Mouse (Mus musculus) midbrain, embryonic 12.5 days (tissue): ENCODE measurements around the gene Dtx3l. TPM values are rescaled to one million over a fixed set of nuclear protein-coding genes. Genes with fewer than 3 reads are reported as not detected.

ENCODE experiments used
- ATAC-seq: fragments of 200-750 bp; cut with Nextera tagmentation; 2 replicates; pipeline ENCODE4 v1.8.0; 2017; ENCODE audit warnings: low read depth, moderate TSS enrichment, moderate library complexity; ENCODE audit not compliant: low FRiP score
- H3K27ac ChIP-seq: fragments of 300-500 bp; sonication (generic); replicated peaks from 2 replicates; pipeline ENCODE4 v1.5.1; 2016; ENCODE audit warnings: mild to moderate bottlenecking
- H3K27me3 ChIP-seq: fragments of 300-500 bp; sonication (generic); 2 replicates; pipeline ENCODE4 v1.6.1; 2016; ENCODE audit warnings: mild to moderate bottlenecking
- H3K36me3 ChIP-seq: fragments of 300-500 bp; sonication (generic); 2 replicates; pipeline ENCODE4 v1.6.1; 2016
- H3K4me1 ChIP-seq: fragments of 300-500 bp; sonication (generic); 2 replicates; pipeline ENCODE4 v1.6.1; 2016
- H3K4me2 ChIP-seq: fragments of 300-500 bp; sonication (generic); replicated peaks from 2 replicates; pipeline ENCODE4 v1.6.1; 2016; ENCODE audit warnings: mild to moderate bottlenecking, moderate library complexity
- H3K4me3 ChIP-seq: fragments of 300-500 bp; sonication (generic); 2 replicates; pipeline ENCODE4 v1.5.1; 2016; ENCODE audit warnings: mild to moderate bottlenecking
- H3K9ac ChIP-seq: fragments of 300-500 bp; sonication (generic); replicated peaks from 2 replicates; pipeline ENCODE4 v1.6.1; 2016; ENCODE audit warnings: mild to moderate bottlenecking, moderate library complexity
- H3K9me3 ChIP-seq: fragments of 300-500 bp; sonication (generic); 2 replicates; pipeline ENCODE4 v1.6.1; 2016; ENCODE audit warnings: mild to moderate bottlenecking
- WGBS: fragments of 180-500 bp; shearing (Covaris S2); methylation state at CpG from one replicate; pipeline ENCODE4 v1.1.7; 2016; 5-methylcytosine and 5-hydroxymethylcytosine counted together
- polyA plus RNA-seq: library from polyadenylated mRNA; unstranded; fragments of >200 nt; fragmentation: Nextera tagmentation; extraction: Ambion mirVana; gene quantifications from 2 replicates; pipeline ENCODE4 v1.2.1, GENCODE M21; 2016

Dtx3l gene
- polyA plus RNA-seq, 1 experiment from 2014 or later: 2.3 TPM

DNA sequence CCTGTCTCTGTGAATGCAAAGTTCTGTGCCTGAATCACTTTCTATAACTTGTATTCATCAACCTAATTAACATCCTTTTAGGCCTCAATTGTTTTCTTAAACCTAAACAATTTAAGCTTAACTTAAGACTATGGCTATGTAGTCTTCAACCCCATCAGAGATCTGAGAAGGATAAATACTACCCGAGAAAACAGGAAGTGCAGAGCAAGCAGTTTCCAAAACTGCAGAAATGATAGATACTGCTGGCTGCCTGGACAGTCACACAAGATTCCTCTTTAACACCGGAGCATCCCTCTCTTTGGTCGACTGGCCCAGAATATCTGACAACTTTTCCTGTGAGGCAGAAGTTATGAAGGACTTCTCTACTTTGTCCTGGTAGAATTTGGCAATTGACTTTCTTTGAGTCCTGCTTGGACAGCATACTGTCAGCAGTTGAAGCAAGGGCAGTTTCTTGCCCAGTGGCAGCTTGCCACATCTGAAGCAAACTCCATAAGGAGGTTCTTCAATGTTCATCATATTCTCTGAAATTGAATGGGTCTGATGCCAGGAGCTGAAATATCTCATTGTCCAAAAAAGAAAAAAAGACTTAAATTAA, 16.6 kb downstream of the Dtx3l start:
- WGBS: 78% methylated on average over 3 of the region's 3 CpGs
- no peak overlapping the region for H3K4me3 ChIP-seq
- no peaks in the 10 kb centered on the region for H3K9me3 ChIP-seq
- H3K9ac ChIP-seq: no peak overlapping the region
- no peak for ATAC-seq
- H3K27me3 ChIP-seq: no peaks in the 10 kb centered on the region
- H3K4me1 ChIP-seq: no peaks in the 10 kb centered on the region
- no peaks in the 10 kb centered on the region for H3K36me3 ChIP-seq
- H3K27ac ChIP-seq: no peak overlapping the region
- H3K4me2 ChIP-seq: no peak overlapping the region

DNA sequence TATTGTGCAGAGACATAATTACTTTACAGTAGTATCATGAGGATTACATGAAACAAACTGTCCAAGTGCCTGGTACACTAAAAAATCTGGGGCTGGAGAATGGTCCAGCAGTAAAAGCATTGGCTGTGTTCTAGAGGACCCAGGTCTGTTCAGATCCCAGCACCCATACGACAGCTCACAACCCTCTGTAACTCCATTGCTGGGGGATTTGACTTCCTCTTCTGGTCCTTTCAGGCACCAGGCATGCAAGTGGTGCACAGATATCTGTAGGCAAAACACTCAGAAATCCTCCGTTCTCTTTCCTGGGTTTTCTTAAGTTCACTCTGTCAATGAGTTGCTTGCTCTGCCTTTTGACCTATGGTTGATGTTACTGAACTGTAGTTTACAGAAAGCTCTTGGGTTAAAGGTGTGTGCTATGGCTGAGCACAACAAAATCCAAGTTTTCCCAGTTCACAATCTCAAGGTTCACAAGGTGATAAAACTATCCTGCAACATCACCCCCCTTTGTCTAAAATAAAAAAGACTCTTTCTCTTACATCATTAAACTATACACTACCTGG, 17.2 kb downstream of the Dtx3l start:
- H3K4me2 ChIP-seq: no peak overlapping the region
- no peak overlapping the region for H3K27ac ChIP-seq
- no peak overlapping the region for H3K4me3 ChIP-seq
- WGBS: 87% methylated on average over 2 of the region's 2 CpGs
- H3K9ac ChIP-seq: no peak overlapping the region
- no peaks in the 10 kb centered on the region for H3K9me3 ChIP-seq
- H3K27me3 ChIP-seq: no peaks in the 10 kb centered on the region
- no peak for ATAC-seq
- no peaks in the 10 kb centered on the region for H3K36me3 ChIP-seq
- H3K4me1 ChIP-seq: no peaks in the 10 kb centered on the region

DNA sequence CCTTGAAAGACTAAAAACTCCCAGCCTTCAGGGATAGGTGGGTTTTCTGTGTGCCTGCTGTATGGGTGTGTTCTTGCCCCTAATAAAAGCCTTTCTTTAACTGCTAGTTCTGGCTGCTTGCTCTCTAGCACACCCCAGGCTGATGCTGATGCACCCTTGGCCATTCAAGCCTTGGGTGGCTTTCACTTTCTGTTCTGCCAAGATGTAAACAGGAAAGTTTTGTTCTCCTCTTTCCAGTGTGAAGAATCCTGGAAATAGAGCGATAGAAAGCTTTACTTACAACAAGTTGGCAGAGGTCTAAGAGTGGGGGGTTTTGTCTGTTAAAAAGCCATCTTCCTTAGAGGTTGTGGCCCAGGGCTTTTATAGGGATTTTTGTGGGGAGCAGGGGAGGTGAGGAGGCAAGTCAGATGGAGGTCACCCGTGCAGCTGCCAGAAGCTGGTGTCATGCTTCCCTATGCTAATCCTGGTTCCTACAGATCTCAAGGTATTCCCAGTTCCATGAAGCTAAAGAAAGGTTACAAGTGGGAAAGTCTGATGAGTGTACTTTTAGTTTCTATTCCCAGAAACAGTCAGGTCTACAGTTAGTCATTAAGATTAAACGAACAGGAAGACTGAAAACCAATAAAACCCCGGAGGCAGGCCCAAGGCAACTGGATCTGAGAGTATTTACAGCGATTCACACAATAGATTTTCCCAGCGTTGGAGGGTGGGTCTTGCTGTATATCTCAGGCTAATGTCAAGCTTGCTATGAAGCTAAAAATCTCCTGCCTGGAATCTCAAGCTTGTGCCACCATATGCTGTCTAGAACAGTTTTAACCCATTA, 20.0 kb downstream of the Dtx3l start:
- no peaks in the 10 kb centered on the region for H3K36me3 ChIP-seq
- 87% methylated on average over 6 of the region's 6 CpGs for WGBS
- no peaks in the 10 kb centered on the region for H3K9me3 ChIP-seq
- H3K27ac ChIP-seq: no peak overlapping the region
- ATAC-seq: no peak
- H3K4me2 ChIP-seq: no peak overlapping the region
- H3K4me1 ChIP-seq: no peaks in the 10 kb centered on the region
- no peak overlapping the region for H3K9ac ChIP-seq
- no peak overlapping the region for H3K4me3 ChIP-seq
- H3K27me3 ChIP-seq: no peaks in the 10 kb centered on the region

DNA sequence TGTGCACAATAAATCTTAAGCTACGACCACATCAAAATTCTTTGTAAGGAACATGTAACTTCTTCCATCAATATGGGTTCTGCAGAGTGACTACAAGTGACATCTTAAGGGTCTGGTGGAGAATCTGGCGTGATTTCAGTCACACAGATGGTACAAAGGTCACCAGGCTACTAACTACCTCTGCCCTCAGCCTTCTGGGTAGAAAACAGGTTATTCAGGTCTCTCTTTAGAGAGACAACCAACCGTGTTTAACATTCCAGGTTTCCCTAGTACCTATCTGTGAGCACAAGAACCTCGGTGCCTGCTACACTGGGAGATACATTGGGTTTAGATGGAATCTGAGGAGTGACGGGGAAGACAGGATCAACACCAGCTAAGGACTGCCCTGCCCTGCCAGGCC, 24.6 kb downstream of the Dtx3l start:
- Histone ChIP-seq H3K27me3 (no peaks in the 10 kb centered on the region), H3K9ac (no peak overlapping the region), H3K4me3 (no peak overlapping the region), H3K4me2 (no peak overlapping the region), H3K36me3 (no peaks in the 10 kb centered on the region), H3K4me1 (no peaks in the 10 kb centered on the region), H3K27ac (no peak overlapping the region), H3K9me3 (0 out of 2 replicates have a peak, but pooled peaks cover 5% of the 10 kb centered on the region)
- WGBS: 69% methylated on average over 5 of the region's 5 CpGs
- ATAC-seq: no peak

DNA sequence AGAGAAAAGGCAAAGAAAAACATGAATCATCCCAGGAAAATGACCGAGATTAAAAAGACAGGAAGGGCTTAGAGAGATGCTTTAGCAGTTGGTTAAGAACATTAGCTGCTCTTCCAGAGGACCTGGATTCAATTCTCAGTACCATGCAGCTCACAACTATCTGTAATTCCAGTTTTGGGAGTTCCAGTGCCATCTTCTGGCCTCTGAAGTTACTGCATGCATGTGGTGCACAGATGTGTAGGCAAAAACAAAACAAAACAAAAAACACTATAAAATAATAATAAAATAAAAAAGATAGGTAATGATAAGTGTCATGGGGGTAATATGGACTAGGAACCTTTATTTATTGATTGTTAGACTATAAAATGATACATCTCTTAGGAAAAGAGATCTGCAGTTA, 25.4 kb downstream of the Dtx3l start:
- H3K9me3 ChIP-seq: 0 out of 2 replicates have a peak, but pooled peaks cover 5% of the 10 kb centered on the region
- no peaks in the 10 kb centered on the region for H3K27me3 ChIP-seq
- H3K4me2 ChIP-seq: no peak overlapping the region
- H3K4me1 ChIP-seq: no peaks in the 10 kb centered on the region
- no peaks in the 10 kb centered on the region for H3K36me3 ChIP-seq
- WGBS: 69% methylated on average over 1 of the region's 1 CpGs
- H3K4me3 ChIP-seq: no peak overlapping the region
- ATAC-seq: no peak
- no peak overlapping the region for H3K9ac ChIP-seq
- H3K27ac ChIP-seq: no peak overlapping the region

DNA sequence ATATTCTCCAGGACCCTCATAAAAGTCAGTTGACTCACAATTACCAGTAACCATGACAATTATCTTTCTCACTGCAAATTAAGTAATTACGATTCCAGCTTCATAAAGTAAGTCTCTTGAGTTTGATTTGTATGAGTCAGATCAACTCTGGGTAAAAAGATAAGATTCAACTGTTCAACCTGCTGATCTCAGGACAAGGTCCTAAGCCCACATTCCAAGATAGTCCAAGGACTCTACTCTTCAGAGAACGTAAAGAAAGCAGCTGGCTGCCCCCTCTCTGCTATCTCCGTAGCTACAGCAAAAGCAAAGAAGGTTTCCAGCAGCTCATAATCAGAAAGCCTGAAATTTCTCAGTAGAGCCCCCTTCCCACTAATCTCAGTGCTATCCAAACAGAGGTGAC, 27.5 kb downstream of the Dtx3l start:
- Histone ChIP-seq H3K4me3 (no peak overlapping the region), H3K9me3 (0 out of 2 replicates have a peak, but pooled peaks cover 5% of the 10 kb centered on the region), H3K27me3 (no peaks in the 10 kb centered on the region), H3K27ac (no peak overlapping the region), H3K9ac (no peak overlapping the region), H3K4me2 (no peak overlapping the region), H3K36me3 (no peaks in the 10 kb centered on the region), H3K4me1 (no peaks in the 10 kb centered on the region)
- no peak for ATAC-seq
- 76% methylated on average over 3 of the region's 3 CpGs for WGBS

DNA sequence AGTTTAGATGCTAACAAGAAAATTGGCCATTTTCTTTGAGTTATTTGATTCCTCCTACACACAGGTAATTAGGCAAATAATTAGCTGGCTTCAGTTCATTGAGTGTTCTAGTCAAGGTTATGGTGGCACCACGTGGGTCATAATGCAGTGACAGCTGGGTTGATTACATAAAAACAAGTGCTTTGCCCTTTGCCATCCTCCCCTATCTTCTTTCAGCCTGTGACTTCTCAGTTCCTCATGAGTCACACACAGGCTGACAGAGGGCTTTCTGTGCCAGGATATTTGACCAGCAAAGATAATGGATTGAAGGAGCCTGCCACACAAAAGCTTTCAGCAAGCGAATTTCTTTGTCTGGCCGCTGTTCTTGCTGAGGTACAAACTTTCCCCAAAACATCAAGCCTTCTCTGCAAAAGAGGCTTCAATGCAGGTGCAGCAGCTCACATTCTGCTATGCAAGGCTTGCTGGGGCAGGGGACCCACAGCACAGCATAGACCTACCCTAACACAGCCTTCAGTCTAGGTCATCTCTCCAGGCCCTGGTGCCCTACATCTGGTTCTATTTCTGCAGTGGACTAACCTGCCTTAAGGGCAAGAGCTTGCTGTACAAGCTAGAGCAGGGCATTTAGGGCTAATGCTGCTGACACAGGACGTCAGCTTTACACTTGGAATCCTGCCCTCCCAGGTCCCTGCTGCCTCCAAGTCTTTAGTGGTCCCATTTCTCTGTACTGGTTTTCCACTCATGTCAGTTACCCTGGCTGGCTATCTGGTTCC, 31.3 kb downstream of the Dtx3l start:
- Histone ChIP-seq H3K36me3 (no peaks in the 10 kb centered on the region), H3K27ac (no peak overlapping the region), H3K4me1 (no peaks in the 10 kb centered on the region), H3K9me3 (0 out of 2 replicates have a peak, but pooled peaks cover 3% of the 10 kb centered on the region), H3K4me3 (no peak overlapping the region), H3K9ac (no peak overlapping the region), H3K4me2 (no peak overlapping the region), H3K27me3 (no peaks in the 10 kb centered on the region)
- ATAC-seq: no peak
- 74% methylated on average over 4 of the region's 4 CpGs for WGBS

DNA sequence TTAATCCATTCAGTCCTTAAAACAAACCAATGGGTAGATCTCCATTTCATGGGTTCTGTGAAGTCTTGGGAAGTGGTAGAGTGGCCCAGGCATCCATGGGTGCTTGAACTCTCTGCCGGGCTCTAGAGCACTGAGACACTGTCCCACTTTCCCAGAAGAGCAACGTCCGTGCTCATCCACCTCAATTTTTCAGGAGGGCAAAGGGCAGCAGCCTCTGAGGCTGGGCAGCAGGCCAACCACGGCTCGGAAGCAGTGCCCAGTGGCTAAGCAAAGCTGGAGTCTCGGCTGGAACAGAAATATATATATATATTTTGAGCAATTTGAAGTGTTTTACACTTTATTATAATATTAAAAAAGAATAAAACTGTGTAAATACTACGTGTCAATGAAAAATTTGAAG, 32.1 kb downstream of the Dtx3l start:
- no peaks in the 10 kb centered on the region for H3K27me3 ChIP-seq

DNA sequence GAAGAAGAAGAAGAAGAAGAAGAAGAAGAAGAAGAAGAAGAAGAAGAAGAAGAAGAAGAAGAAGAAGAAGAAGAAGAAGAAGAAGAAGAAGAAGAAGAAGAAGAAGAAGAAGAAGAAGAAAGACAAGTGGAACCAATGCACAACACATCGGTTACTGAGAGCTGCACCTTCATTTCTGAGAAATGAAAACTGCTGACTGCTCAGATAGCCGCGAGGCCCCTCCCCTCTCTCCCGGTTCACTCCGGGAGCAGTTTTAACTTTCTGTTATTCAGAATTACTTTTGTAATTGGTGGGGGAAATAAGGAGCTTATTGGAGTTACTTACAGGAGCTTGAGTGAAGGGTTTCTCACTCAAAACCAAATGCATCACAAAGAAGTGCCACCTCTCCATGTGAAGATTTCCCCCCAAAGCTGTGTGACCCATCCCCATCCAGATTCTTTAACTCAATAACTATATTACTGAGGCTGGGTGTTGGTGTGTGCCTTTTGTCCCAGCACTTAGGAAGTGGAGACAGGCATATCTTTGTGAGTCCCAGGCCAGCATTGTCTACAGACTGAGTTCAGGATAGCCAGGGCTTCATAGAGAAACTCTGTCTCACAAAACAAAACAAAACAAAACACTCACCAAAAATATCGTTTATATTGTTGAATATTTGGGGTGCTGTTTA, 33.0 kb downstream of the Dtx3l start:
- Histone ChIP-seq H3K9ac (no peak overlapping the region), H3K9me3 (0 out of 2 replicates have a peak, but pooled peaks cover 3% of the 10 kb centered on the region), H3K27ac (no peak overlapping the region), H3K27me3 (no peaks in the 10 kb centered on the region), H3K4me2 (no peak overlapping the region), H3K36me3 (no peaks in the 10 kb centered on the region), H3K4me1 (no peaks in the 10 kb centered on the region), H3K4me3 (no peak overlapping the region)
- 83% methylated on average over 6 of the region's 6 CpGs for WGBS
- no peak for ATAC-seq

More for the DNA sequence above, 32.1 kb downstream of the Dtx3l start:
- no peaks in the 10 kb centered on the region for H3K36me3 ChIP-seq
- H3K9ac ChIP-seq: no peak overlapping the region
- no peak overlapping the region for H3K4me2 ChIP-seq
- ATAC-seq: no peak
- WGBS: 87% methylated on average over 7 of the region's 7 CpGs
- H3K4me1 ChIP-seq: no peaks in the 10 kb centered on the region
- H3K9me3 ChIP-seq: 0 out of 2 replicates have a peak, but pooled peaks cover 3% of the 10 kb centered on the region
- no peak overlapping the region for H3K4me3 ChIP-seq
- H3K27ac ChIP-seq: no peak overlapping the region

DNA sequence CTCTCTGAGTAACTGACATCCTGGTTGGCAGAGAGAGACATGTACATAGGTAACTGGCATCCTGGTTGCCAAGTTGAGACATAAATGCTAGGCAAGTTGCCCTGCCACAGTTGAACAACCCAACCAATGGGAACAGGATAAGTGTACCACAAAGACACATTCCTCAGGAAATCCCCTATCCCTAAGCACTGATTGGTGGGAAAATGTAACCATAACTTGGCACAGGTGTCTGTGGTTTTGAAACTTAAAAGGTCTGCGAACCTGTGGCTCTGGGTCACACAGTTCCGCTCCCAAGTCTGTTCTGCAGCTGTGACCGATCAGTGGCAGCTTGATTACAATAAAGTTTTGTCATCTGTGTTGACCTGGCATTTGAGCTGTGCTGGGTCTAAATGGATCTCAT, 33.6 kb downstream of the Dtx3l start:
- WGBS: 93% methylated on average over 3 of the region's 3 CpGs
- Histone ChIP-seq H3K27ac (no peak overlapping the region), H3K9me3 (0 out of 2 replicates have a peak, but pooled peaks cover 3% of the 10 kb centered on the region), H3K4me3 (no peak overlapping the region), H3K27me3 (no peaks in the 10 kb centered on the region), H3K4me2 (no peak overlapping the region), H3K9ac (no peak overlapping the region), H3K36me3 (no peaks in the 10 kb centered on the region), H3K4me1 (no peaks in the 10 kb centered on the region)
- no peak for ATAC-seq

DNA sequence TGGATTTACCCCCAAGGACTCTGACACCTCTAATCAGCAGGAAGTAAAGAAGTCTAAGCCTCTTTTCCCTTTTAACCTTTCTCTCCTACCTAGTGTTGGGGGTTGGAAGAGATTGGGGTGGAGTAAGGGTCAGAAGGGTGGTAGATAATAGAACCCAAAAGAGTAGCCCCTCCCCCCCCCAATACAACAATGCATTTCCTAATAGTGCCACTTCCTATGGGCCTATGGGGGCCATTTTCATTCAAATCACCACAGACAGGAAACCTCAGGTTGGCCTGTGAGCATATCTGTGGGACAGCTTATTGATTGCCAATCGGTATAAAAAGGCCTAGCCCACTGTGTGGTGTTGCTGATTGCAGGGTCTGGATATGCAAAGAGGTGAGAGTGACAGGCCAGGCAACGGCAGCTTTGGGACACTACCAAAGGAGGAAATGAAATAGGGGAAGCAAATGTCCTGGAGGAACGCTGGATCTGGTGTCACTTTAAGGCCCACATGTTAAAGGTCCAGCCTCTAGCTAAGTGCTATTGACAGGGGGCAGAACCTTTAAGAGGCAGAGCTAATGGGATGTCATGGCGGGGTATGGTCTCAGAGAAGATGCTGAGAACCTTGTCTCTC, 34.7 kb downstream of the Dtx3l start:
- Histone ChIP-seq H3K27me3 (no peaks in the 10 kb centered on the region), H3K27ac (no peak overlapping the region), H3K9me3 (0 out of 2 replicates have a peak, but pooled peaks cover 3% of the 10 kb centered on the region), H3K4me1 (no peaks in the 10 kb centered on the region), H3K4me2 (no peak overlapping the region), H3K9ac (no peak overlapping the region), H3K36me3 (no peaks in the 10 kb centered on the region), H3K4me3 (no peak overlapping the region)
- no peak for ATAC-seq
- WGBS: 86% methylated on average over 4 of the region's 4 CpGs
